In genomic region chr8:122316402-122316801, GRCm38 (mm10) we compare ENCODE assay signal across 24 mouse cellular contexts. TPM values are rescaled to one million over a fixed set of nuclear protein-coding genes. Genes with fewer than 3 reads are reported as not detected.
DNase-seq lines count a peak whose midpoint lies in the region; ATAC-seq and TF ChIP-seq lines count a peak whose summit lies in the region.
"Had no signal": no experiment of that assay in that cellular context is flagged by ENCODE, and none has a peak within 500 bp of the region (broad histone marks: within the 10 kb centered on the region; RNA-seq: fewer than 3 reads in every experiment).

No protein-coding gene starts in this region.

- no peak for TF ChIP-seq POLR2A in heart, adult 2 months (IDR thresholded peaks at IDR 0.05; ENCODE audit: insufficient read depth, low read depth, low read length)
- TF ChIP-seq POLR2A in small intestine, adult 2 months (IDR thresholded peaks at IDR 0.05; ENCODE audit: low read depth, low read length), result no peak

- TF ChIP-seq EP300 in heart, adult 2 months (IDR thresholded peaks at IDR 0.05; ENCODE audit: insufficient read depth, low read depth, low read length), result no peak

- no peak for ATAC-seq in heart, embryonic 12.5 days (ENCODE audit: insufficient number of reproducible peaks, low FRiP score)
- no peak for ATAC-seq in neural tube, embryonic 11.5 days (ENCODE audit: insufficient read depth, low FRiP score, low TSS enrichment)
- no peak for ATAC-seq in neural tube, embryonic 15.5 days (ENCODE audit: low FRiP score)
- ATAC-seq: forebrain, embryonic 15.5 days; midbrain, embryonic 13.5 days had no signal

- intact Hi-C loops in heart, adult 2 months (cut with DNase I), result loop anchor here (2.0 kb wide), 1 partner anchor 32 kb away; no protein-coding TSS in a partner anchor

- no peaks in the 10 kb centered on the region; the same call in 1 of the 2 replicates for H3K79me2 ChIP-seq in heart, adult 2 months (replicated peaks; ENCODE audit: control insufficient read depth, insufficient read depth, low read length)

- peak overlapping the region; percentile 80; the same call in 1 of the 2 replicates for H3K27ac ChIP-seq in heart, embryonic 12.5 days (ENCODE audit: poor library complexity, severe bottlenecking)
- H3K27ac ChIP-seq in heart, adult 2 months, result no peak overlapping the region
- no peak overlapping the region for H3K27ac ChIP-seq in neural tube, embryonic 11.5 days (ENCODE audit: low read depth, low read length)
- no peak overlapping the region for H3K27ac ChIP-seq in neural tube, embryonic 15.5 days (replicated peaks)
- H3K27ac ChIP-seq in limb, embryonic 10.5 days, result 0 out of 2 replicates have a peak overlapping the region, but pooled peaks have one; percentile 26
- H3K27ac ChIP-seq in small intestine, adult 2 months (ENCODE audit: insufficient read depth, low read depth, low read length), result peak overlapping the region; percentile 85; the same call in 1 of the 2 replicates
- H3K27ac ChIP-seq: embryonic facial prominence, embryonic 13.5 days; forebrain, embryonic 15.5 days; limb, embryonic 12.5 days; lung, embryonic 15.5 days; midbrain, embryonic 13.5 days had no signal

- H3K4me1 ChIP-seq in heart, embryonic 12.5 days (replicated peaks), result peaks cover 100% of the 10 kb centered on the region
- peaks cover 24% of the 10 kb centered on the region for H3K4me1 ChIP-seq in heart, adult 2 months (ENCODE audit: control insufficient read depth, insufficient read depth, low read length)
- H3K4me1 ChIP-seq in neural tube, embryonic 11.5 days (ENCODE audit: control insufficient read depth, insufficient read depth, low read length), result peaks cover 6% of the 10 kb centered on the region
- H3K4me1 ChIP-seq in neural tube, embryonic 15.5 days, result peaks cover 13% of the 10 kb centered on the region
- H3K4me1 ChIP-seq in limb, embryonic 10.5 days, result peaks cover 70% of the 10 kb centered on the region
- H3K4me1 ChIP-seq in small intestine, adult 2 months (ENCODE audit: control insufficient read depth, insufficient read depth, insufficient read length, low read length), result peaks cover 75% of the 10 kb centered on the region
- H3K4me1 ChIP-seq: forebrain, embryonic 15.5 days had no signal

- H3K36me3 ChIP-seq in heart, embryonic 12.5 days, result peaks cover 59% of the 10 kb centered on the region
- no peaks in the 10 kb centered on the region for H3K36me3 ChIP-seq in heart, adult 2 months (ENCODE audit: control insufficient read depth, insufficient read depth, low read length)
- H3K36me3 ChIP-seq in neural tube, embryonic 11.5 days (ENCODE audit: control insufficient read depth, insufficient read depth, low read length), result no peaks in the 10 kb centered on the region
- no peaks in the 10 kb centered on the region for H3K36me3 ChIP-seq in neural tube, embryonic 15.5 days
- no peaks in the 10 kb centered on the region for H3K36me3 ChIP-seq in limb, embryonic 10.5 days
- 0 out of 2 replicates have a peak, but pooled peaks cover 2% of the 10 kb centered on the region for H3K36me3 ChIP-seq in small intestine, adult 2 months (ENCODE audit: control insufficient read depth, insufficient read depth, low read length)
- H3K36me3 ChIP-seq: embryonic facial prominence, embryonic 13.5 days; forebrain, embryonic 15.5 days; limb, embryonic 12.5 days; lung, embryonic 15.5 days; midbrain, embryonic 13.5 days had no signal

- no peaks in the 10 kb centered on the region for H3K27me3 ChIP-seq in heart, embryonic 12.5 days (replicated peaks)
- H3K27me3 ChIP-seq in heart, adult 2 months (ENCODE audit: control insufficient read depth, insufficient read depth, low read length), result no peaks in the 10 kb centered on the region
- H3K27me3 ChIP-seq in neural tube, embryonic 11.5 days (ENCODE audit: control insufficient read depth, insufficient read depth, low read length), result no peaks in the 10 kb centered on the region
- H3K27me3 ChIP-seq in neural tube, embryonic 15.5 days (replicated peaks), result no peaks in the 10 kb centered on the region
- no peaks in the 10 kb centered on the region for H3K27me3 ChIP-seq in limb, embryonic 10.5 days (ENCODE audit: low read depth, poor library complexity, severe bottlenecking)
- no peaks in the 10 kb centered on the region for H3K27me3 ChIP-seq in small intestine, adult 2 months (ENCODE audit: control insufficient read depth, insufficient read depth, low read length)
- H3K27me3 ChIP-seq: CH12.LX; embryonic facial prominence, embryonic 13.5 days; forebrain, embryonic 15.5 days; heart, embryonic 15.5 days; lung, embryonic 15.5 days; midbrain, embryonic 13.5 days had no signal

- 36% methylated on average over 2 of the region's 2 CpGs for WGBS in heart, embryonic 12.5 days
- 56% methylated on average over 2 of the region's 2 CpGs for WGBS in heart, adult 2 months
- 53% methylated on average over 2 of the region's 2 CpGs for WGBS in neural tube, embryonic 11.5 days
- WGBS in neural tube, embryonic 15.5 days, result 62% methylated on average over 2 of the region's 2 CpGs
- 54% methylated on average over 2 of the region's 2 CpGs for WGBS in limb, embryonic 10.5 days
- 58% methylated on average over 2 of the region's 2 CpGs for WGBS in small intestine, adult 2 months

- no peak overlapping the region; the same call in 1 of the 2 replicates for H3K9ac ChIP-seq in heart, embryonic 12.5 days
- no peak overlapping the region for H3K9ac ChIP-seq in heart, adult 2 months (ENCODE audit: low read depth, low read length)
- H3K9ac ChIP-seq in neural tube, embryonic 11.5 days (ENCODE audit: low read length), result 0 out of 2 replicates have a peak overlapping the region, but pooled peaks have one; percentile 18
- no peak overlapping the region for H3K9ac ChIP-seq in neural tube, embryonic 15.5 days (replicated peaks)
- H3K9ac ChIP-seq: embryonic facial prominence, embryonic 13.5 days; forebrain, embryonic 15.5 days; heart, embryonic 15.5 days; limb, embryonic 12.5 days; lung, embryonic 15.5 days; midbrain, embryonic 13.5 days had no signal

- DNase-seq in heart, adult 2 months, result no peak
- no peak for DNase-seq in neural tube, embryonic 11.5 days (ENCODE audit: low spot score)
- no peak for DNase-seq in limb, embryonic 10.5 days (ENCODE audit: low spot score)
- no peak for DNase-seq in layer of hippocampus, adult 9-10 months (ENCODE audit: low spot score)
- DNase-seq in frontal cortex, postnatal 14 days (ENCODE audit: low spot score in 2 of 2), result no peak
- DNase-seq: adrenal gland, postnatal 36 days; cerebellum, adult 8-10 months; gastrocnemius, postnatal 36 days; kidney, adult 9 months; kidney, postnatal 4 days; lung, postnatal 4 days had no signal

- no peak overlapping the region for H3K4me3 ChIP-seq in heart, embryonic 12.5 days
- no peak overlapping the region for H3K4me3 ChIP-seq in heart, adult 2 months
- H3K4me3 ChIP-seq in neural tube, embryonic 11.5 days (ENCODE audit: low read depth, low read length), result no peak overlapping the region
- no peak overlapping the region for H3K4me3 ChIP-seq in neural tube, embryonic 15.5 days (replicated peaks)
- no peak overlapping the region for H3K4me3 ChIP-seq in limb, embryonic 10.5 days
- H3K4me3 ChIP-seq in small intestine, adult 2 months (ENCODE audit: low read depth, low read length), result no peak overlapping the region
- H3K4me3 ChIP-seq: embryonic facial prominence, embryonic 13.5 days; forebrain, embryonic 15.5 days; heart, embryonic 15.5 days; limb, embryonic 12.5 days; lung, embryonic 15.5 days; midbrain, embryonic 13.5 days had no signal

- H3K4me2 ChIP-seq in heart, embryonic 12.5 days, result no peak overlapping the region
- no peak overlapping the region for H3K4me2 ChIP-seq in neural tube, embryonic 11.5 days (ENCODE audit: low read depth)
- no peak overlapping the region for H3K4me2 ChIP-seq in neural tube, embryonic 15.5 days
- H3K4me2 ChIP-seq: embryonic facial prominence, embryonic 13.5 days; forebrain, embryonic 15.5 days; heart, embryonic 15.5 days; limb, embryonic 12.5 days; lung, embryonic 15.5 days; midbrain, embryonic 13.5 days had no signal

- TF ChIP-seq CTCF in heart, adult 2 months (IDR thresholded peaks at IDR 0.05), result no peak
- no peak for TF ChIP-seq CTCF in small intestine, adult 2 months (IDR thresholded peaks at IDR 0.05; ENCODE audit: extremely low read depth, insufficient read length, insufficient replicate concordance, low read depth, low read length)

- no peaks in the 10 kb centered on the region for H3K9me3 ChIP-seq in heart, embryonic 12.5 days (replicated peaks)
- no peaks in the 10 kb centered on the region for H3K9me3 ChIP-seq in neural tube, embryonic 11.5 days (ENCODE audit: control insufficient read depth, low read length)
- H3K9me3 ChIP-seq in neural tube, embryonic 15.5 days (replicated peaks), result no peaks in the 10 kb centered on the region
- H3K9me3 ChIP-seq in limb, embryonic 10.5 days (replicated peaks), result no peaks in the 10 kb centered on the region
- H3K9me3 ChIP-seq: embryonic facial prominence, embryonic 13.5 days; forebrain, embryonic 15.5 days; heart, embryonic 15.5 days; limb, embryonic 12.5 days; lung, embryonic 15.5 days; midbrain, embryonic 13.5 days had no signal

RNA-seq across cellular contexts. Expression of gene Zfpm1, which starts 34.5 kb away (rescaled TPM):
- polyA plus RNA-seq in heart, embryonic 12.5 days (2016; fragmentation: Nextera tagmentation; extraction: Ambion mirVana), result 8.0 and 9.2 TPM in 2 replicates
- 10 to 100 TPM; 21.2 to 24.6 TPM for total RNA-seq in heart, adult 2 months (2021)
- polyA plus RNA-seq in heart, adult 2 months (2012; rRNA removed), result 20.0 and 20.9 TPM in 2 replicates
- 1.2 and 1.5 TPM in 2 replicates for polyA plus RNA-seq in neural tube, embryonic 11.5 days (2014; fragmentation: Nextera tagmentation; extraction: Ambion mirVana)
- 1.00 and 1.4 TPM in 2 replicates for polyA plus RNA-seq in neural tube, embryonic 15.5 days (2015; fragmentation: Nextera tagmentation; extraction: Ambion mirVana)
- polyA plus RNA-seq in limb, embryonic 10.5 days (2016; fragmentation: Nextera tagmentation; extraction: Ambion mirVana), result 1.3 and 1.5 TPM in 2 replicates
- polyA plus RNA-seq in small intestine, adult 2 months (2012; rRNA removed), result 153 and 187 TPM in 2 replicates

RNA-seq across cellular contexts. Expression of gene Trhr2, which starts 44.1 kb away (rescaled TPM):
- polyA plus RNA-seq in heart, embryonic 12.5 days (2016; fragmentation: Nextera tagmentation; extraction: Ambion mirVana), result not detected in 2 replicates
- not detected for total RNA-seq in heart, adult 2 months (2021)
- polyA plus RNA-seq in heart, adult 2 months (2012; rRNA removed), result not detected in 2 replicates
- not detected in 2 replicates for polyA plus RNA-seq in neural tube, embryonic 11.5 days (2014; fragmentation: Nextera tagmentation; extraction: Ambion mirVana)
- 0.12 TPM in 1 of 2 replicates, not detected in the other for polyA plus RNA-seq in neural tube, embryonic 15.5 days (2015; fragmentation: Nextera tagmentation; extraction: Ambion mirVana)
- polyA plus RNA-seq in limb, embryonic 10.5 days (2016; fragmentation: Nextera tagmentation; extraction: Ambion mirVana), result not detected in 2 replicates
- polyA plus RNA-seq in small intestine, adult 2 months (2012; rRNA removed), result 0.09 and 0.13 TPM in 2 replicates
- total RNA-seq: adrenal gland, postnatal 36 days; gastrocnemius, postnatal 36 days; hematopoietic stem cell, adult 5-6 weeks had no signal
- polyA plus RNA-seq: forebrain, embryonic 15.5 days; heart, embryonic 15.5 days; limb, embryonic 12.5 days; lung, embryonic 15.5 days; midbrain, embryonic 13.5 days; neural tube, embryonic 14.5 days; stomach, embryonic 16.5 days had no signal

Comparison
In these comparisons a context has a peak if more than half of its experiments do, and no peak if none do; other contexts are left out.
1. H3K27ac ChIP-seq: peak in heart, embryonic 12.5 days (single experiment), limb, embryonic 10.5 days (single experiment) and small intestine, adult 2 months (single experiment); none in heart, adult 2 months (single experiment), neural tube, embryonic 11.5 days (single experiment) and neural tube, embryonic 15.5 days (single experiment).